Mouse (Mus musculus): ENCODE measurements around the gene 1810010D01Rik. TPM values are rescaled to one million over a fixed set of nuclear protein-coding genes. Genes with fewer than 3 reads are reported as not detected.

1810010D01Rik gene
- polyA plus RNA-seq, 1 experiment from 2014 or later = 0.94 TPM

- H3K27ac ChIP-seq = peak overlapping the region; percentile 91
- no peak for ATAC-seq (ENCODE audit: insufficient read depth, low FRiP score, low read depth)
- H3K9me3 ChIP-seq = no peaks in the 10 kb centered on the region
- H3K4me2 ChIP-seq = peak overlapping the region; percentile 54; the same call in 1 of the 2 replicates
- peaks cover 21% of the 10 kb centered on the region for H3K4me1 ChIP-seq
- no peaks in the 10 kb centered on the region for H3K27me3 ChIP-seq (replicated peaks)
- 71% methylated on average over 6 of the region's 6 CpGs for WGBS
- no peak overlapping the region for H3K4me3 ChIP-seq (replicated peaks)
- H3K9ac ChIP-seq = no peak overlapping the region
- H3K36me3 ChIP-seq = no peaks in the 10 kb centered on the region
These were observed 1.1 kb downstream of the 1810010D01Rik start for GRCm38 (mm10) chr7:145206801-145207200.

GRCm38 (mm10) chr7:145206056-145206610 lies 1.8 kb downstream of the 1810010D01Rik start:
- Histone ChIP-seq H3K9ac (no peak overlapping the region), H3K4me3 (replicated peaks) (peak overlapping the region; percentile 11; the same call in 1 of the 2 replicates), H3K4me1 (peaks cover 16% of the 10 kb centered on the region), H3K9me3 (no peaks in the 10 kb centered on the region), H3K4me2 (peak overlapping the region; percentile 54), H3K27me3 (replicated peaks) (no peaks in the 10 kb centered on the region), H3K36me3 (no peaks in the 10 kb centered on the region), H3K27ac (peak overlapping the region; percentile 91)
- WGBS = 2% methylated on average over 34 of the region's 34 CpGs
- peak; percentile 86 for ATAC-seq (ENCODE audit: insufficient read depth, low FRiP score, low read depth)

- Histone ChIP-seq H3K27ac (peak overlapping the region; percentile 91), H3K4me3 (replicated peaks) (no peak overlapping the region), H3K4me2 (peak overlapping the region; percentile 54; the same call in 1 of the 2 replicates), H3K36me3 (no peaks in the 10 kb centered on the region), H3K4me1 (peaks cover 16% of the 10 kb centered on the region), H3K9ac (no peak overlapping the region), H3K27me3 (replicated peaks) (no peaks in the 10 kb centered on the region), H3K9me3 (no peaks in the 10 kb centered on the region)
- no peak for ATAC-seq (ENCODE audit: insufficient read depth, low FRiP score, low read depth)
- 76% methylated on average over 4 of the region's 4 CpGs for WGBS
These were observed 2.5 kb downstream of the 1810010D01Rik start for GRCm38 (mm10) chr7:145205363-145205902.

- no peaks in the 10 kb centered on the region for H3K27me3 ChIP-seq (replicated peaks)
- H3K9ac ChIP-seq = no peak overlapping the region
- peaks cover 24% of the 10 kb centered on the region for H3K4me1 ChIP-seq
- H3K4me2 ChIP-seq = no peak overlapping the region
- H3K9me3 ChIP-seq = no peaks in the 10 kb centered on the region
- H3K4me3 ChIP-seq (replicated peaks) = no peak overlapping the region
- H3K27ac ChIP-seq = no peak overlapping the region
- H3K36me3 ChIP-seq = no peaks in the 10 kb centered on the region
- ATAC-seq (ENCODE audit: insufficient read depth, low FRiP score, low read depth) = no peak
- WGBS = 45% methylated on average over 2 of the region's 2 CpGs
These were observed 8.2 kb downstream of the 1810010D01Rik start for GRCm38 (mm10) chr7:145199711-145200110.

GRCm38 (mm10) chr7:145198223-145198714 lies 9.7 kb downstream of the 1810010D01Rik start:
- Histone ChIP-seq H3K9ac (no peak overlapping the region), H3K4me1 (peaks cover 30% of the 10 kb centered on the region), H3K27me3 (replicated peaks) (no peaks in the 10 kb centered on the region), H3K4me2 (no peak overlapping the region), H3K27ac (peak overlapping the region; percentile 69), H3K36me3 (no peaks in the 10 kb centered on the region), H3K4me3 (replicated peaks) (no peak overlapping the region), H3K9me3 (no peaks in the 10 kb centered on the region)
- ATAC-seq (ENCODE audit: insufficient read depth, low FRiP score, low read depth) = peak; percentile 36
- 24% methylated on average over 4 of the region's 4 CpGs for WGBS

- no peaks in the 10 kb centered on the region for H3K27me3 ChIP-seq (replicated peaks)
- H3K4me3 ChIP-seq (replicated peaks) = no peak overlapping the region
- no peak for ATAC-seq (ENCODE audit: insufficient read depth, low FRiP score, low read depth)
- 38% methylated on average over 3 of the region's 3 CpGs for WGBS
- peaks cover 30% of the 10 kb centered on the region for H3K4me1 ChIP-seq
- no peak overlapping the region for H3K4me2 ChIP-seq
- H3K9ac ChIP-seq = no peak overlapping the region
- H3K36me3 ChIP-seq = no peaks in the 10 kb centered on the region
- H3K27ac ChIP-seq = peak overlapping the region; percentile 69; the same call in 1 of the 2 replicates
- H3K9me3 ChIP-seq = no peaks in the 10 kb centered on the region
These were observed 10.2 kb downstream of the 1810010D01Rik start for GRCm38 (mm10) chr7:145197711-145198110.

- Histone ChIP-seq H3K27me3 (replicated peaks) (no peaks in the 10 kb centered on the region), H3K4me1 (peaks cover 30% of the 10 kb centered on the region), H3K9me3 (no peaks in the 10 kb centered on the region), H3K9ac (no peak overlapping the region), H3K4me2 (no peak overlapping the region), H3K36me3 (no peaks in the 10 kb centered on the region), H3K4me3 (replicated peaks) (no peak overlapping the region), H3K27ac (no peak overlapping the region; the same call in 1 of the 2 replicates)
- ATAC-seq (ENCODE audit: insufficient read depth, low FRiP score, low read depth) = no peak; the same call in 1 of the 2 replicates
- WGBS = 55% methylated on average over 3 of the region's 3 CpGs
These were observed 10.9 kb downstream of the 1810010D01Rik start for GRCm38 (mm10) chr7:145197042-145197441.

GRCm38 (mm10) chr7:145196340-145196739 lies 11.6 kb downstream of the 1810010D01Rik start:
- ATAC-seq (ENCODE audit: insufficient read depth, low FRiP score, low read depth) = no peak
- Histone ChIP-seq H3K9ac (no peak overlapping the region), H3K9me3 (no peaks in the 10 kb centered on the region), H3K4me1 (peaks cover 30% of the 10 kb centered on the region), H3K27ac (no peak overlapping the region), H3K4me3 (replicated peaks) (no peak overlapping the region), H3K27me3 (replicated peaks) (no peaks in the 10 kb centered on the region), H3K36me3 (no peaks in the 10 kb centered on the region), H3K4me2 (no peak overlapping the region)
- WGBS = 85% methylated on average over 6 of the region's 6 CpGs

- Histone ChIP-seq H3K27me3 (replicated peaks) (no peaks in the 10 kb centered on the region), H3K4me1 (peaks cover 30% of the 10 kb centered on the region), H3K27ac (peak overlapping the region; percentile 40), H3K9me3 (no peaks in the 10 kb centered on the region), H3K9ac (no peak overlapping the region), H3K4me3 (replicated peaks) (no peak overlapping the region), H3K36me3 (no peaks in the 10 kb centered on the region), H3K4me2 (no peak overlapping the region)
- no peak for ATAC-seq (ENCODE audit: insufficient read depth, low FRiP score, low read depth)
- WGBS = 50% methylated on average over 5 of the region's 5 CpGs
These were observed 12.6 kb downstream of the 1810010D01Rik start for GRCm38 (mm10) chr7:145195186-145195927.

- Histone ChIP-seq H3K9me3 (no peaks in the 10 kb centered on the region), H3K4me3 (replicated peaks) (no peak overlapping the region), H3K9ac (no peak overlapping the region), H3K4me1 (peaks cover 30% of the 10 kb centered on the region), H3K36me3 (no peaks in the 10 kb centered on the region), H3K27ac (peak overlapping the region; percentile 40), H3K4me2 (no peak overlapping the region; the same call in 1 of the 2 replicates), H3K27me3 (replicated peaks) (no peaks in the 10 kb centered on the region)
- WGBS = 50% methylated on average over 3 of the region's 3 CpGs
- no peak; the same call in 1 of the 2 replicates for ATAC-seq (ENCODE audit: insufficient read depth, low FRiP score, low read depth)
These were observed 13.3 kb downstream of the 1810010D01Rik start for GRCm38 (mm10) chr7:145194455-145195161.

- Histone ChIP-seq H3K9me3 (no peaks in the 10 kb centered on the region), H3K4me1 (peaks cover 26% of the 10 kb centered on the region)
- ATAC-seq (ENCODE audit: insufficient read depth, low FRiP score, low read depth) = no peak
These were observed 15.1 kb downstream of the 1810010D01Rik start for GRCm38 (mm10) chr7:145192836-145193235.

More at GRCm38 (mm10) chr7:145192836-145193235, 15.1 kb downstream of the 1810010D01Rik start:
- 82% methylated on average over 6 of the region's 6 CpGs for WGBS
- H3K4me3 ChIP-seq (replicated peaks) = no peak overlapping the region
- H3K27ac ChIP-seq = no peak overlapping the region
- no peaks in the 10 kb centered on the region for H3K27me3 ChIP-seq (replicated peaks)
- no peak overlapping the region for H3K4me2 ChIP-seq
- H3K36me3 ChIP-seq = no peaks in the 10 kb centered on the region
- H3K9ac ChIP-seq = no peak overlapping the region
